In the genomic region with DNA sequence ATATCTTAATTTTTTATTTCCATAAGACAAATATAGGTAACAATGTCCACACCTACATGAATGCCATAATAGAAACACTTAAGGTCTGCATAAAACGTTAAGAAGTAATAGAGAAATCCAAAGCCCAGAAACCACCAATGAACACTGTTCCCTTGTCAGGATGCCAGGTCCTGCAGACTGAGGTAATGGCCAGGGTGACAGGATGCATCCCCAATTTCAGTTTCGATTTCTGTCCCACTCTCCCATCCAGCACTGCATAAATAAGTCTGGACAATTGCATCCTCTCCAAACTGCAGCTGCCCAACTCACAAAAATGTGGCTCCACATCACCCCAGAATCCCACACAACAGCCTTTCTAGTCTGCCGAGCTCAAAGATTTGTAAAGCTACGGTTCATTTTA, we compare ENCODE assay signal across 9 mouse cellular contexts. TPM values are rescaled to one million over a fixed set of nuclear protein-coding genes. Genes with fewer than 3 reads are reported as not detected.
DNase-seq lines count a peak whose midpoint lies in the region; ATAC-seq lines count a peak whose summit lies in the region.
"Had no signal": no experiment of that assay in that cellular context is flagged by ENCODE, and none has a peak within 500 bp of the region (broad histone marks: within the 10 kb centered on the region; RNA-seq: fewer than 3 reads in every experiment).

No protein-coding gene starts in this region.

- no peak overlapping the region for H3K27ac ChIP-seq in neural tube, embryonic 12.5 days
- no peak overlapping the region for H3K27ac ChIP-seq in heart, embryonic 14.5 days (replicated peaks in 1 of 2; ENCODE audit: control insufficient read depth in 1 of 2, insufficient read depth in 1 of 2, low read depth in 2 of 2, low read length in 2 of 2)
- H3K27ac ChIP-seq in neural tube, embryonic 15.5 days (replicated peaks): no peak overlapping the region
- H3K27ac ChIP-seq: limb, embryonic 15.5 days had no signal

- DNase-seq in neural tube, embryonic 10.5 days (ENCODE audit: extremely low spot score, low spot score): no peak
- DNase-seq in liver: peak; percentile 19
- DNase-seq in frontal cortex, postnatal 36 days (ENCODE audit: low spot score in 2 of 2): no peak
- no peak for DNase-seq in natural killer cell, adult 2 months (ENCODE audit: low spot score in 2 of 2)
- no peak for DNase-seq in thymus, adult 18-20 months

- WGBS in neural tube, embryonic 12.5 days: 76% methylated on average over 4 of the region's 4 CpGs
- 70% methylated on average over 4 of the region's 4 CpGs for WGBS in heart, embryonic 14.5 days
- WGBS in neural tube, embryonic 15.5 days: 61% methylated on average over 4 of the region's 4 CpGs

- H3K4me3 ChIP-seq in neural tube, embryonic 12.5 days: no peak overlapping the region
- peak overlapping the region in 1 of 2 experiments; percentile 96; a peak in 1 of 4 replicates for H3K4me3 ChIP-seq in heart, embryonic 14.5 days (ENCODE audit: control insufficient read depth in 1 of 2, insufficient read depth in 1 of 2, low read depth in 1 of 2, low read length in 2 of 2)
- H3K4me3 ChIP-seq in neural tube, embryonic 15.5 days (replicated peaks): no peak overlapping the region
- H3K4me3 ChIP-seq: limb, embryonic 15.5 days had no signal

- H3K4me1 ChIP-seq in neural tube, embryonic 12.5 days: peaks cover 32% of the 10 kb centered on the region
- peaks cover 5 to 34% of the 10 kb centered on the region in 2 experiments; a peak in 3 of 4 replicates for H3K4me1 ChIP-seq in heart, embryonic 14.5 days (ENCODE audit: control insufficient read depth in 2 of 2, insufficient read depth in 2 of 2, low read length in 2 of 2)
- H3K4me1 ChIP-seq in neural tube, embryonic 15.5 days: peaks cover 41% of the 10 kb centered on the region

- H3K36me3 ChIP-seq in neural tube, embryonic 12.5 days: peaks cover 23% of the 10 kb centered on the region
- peaks cover 41% of the 10 kb centered on the region for H3K36me3 ChIP-seq in heart, embryonic 14.5 days (ENCODE audit: control insufficient read depth, insufficient read depth, low read length)
- peaks cover 21% of the 10 kb centered on the region for H3K36me3 ChIP-seq in neural tube, embryonic 15.5 days

- no peak for ATAC-seq in neural tube, embryonic 12.5 days (ENCODE audit: low FRiP score, low read depth)
- ATAC-seq in heart, embryonic 14.5 days (ENCODE audit: insufficient number of reproducible peaks, insufficient read depth, low FRiP score, low read depth): no peak
- no peak for ATAC-seq in neural tube, embryonic 15.5 days (ENCODE audit: low FRiP score)

- H3K4me2 ChIP-seq in neural tube, embryonic 12.5 days (replicated peaks): peak overlapping the region; percentile 71
- H3K4me2 ChIP-seq in heart, embryonic 14.5 days (ENCODE audit: low read length): peak overlapping the region; percentile 76
- H3K4me2 ChIP-seq in neural tube, embryonic 15.5 days: peak overlapping the region; percentile 80
- H3K4me2 ChIP-seq: limb, embryonic 15.5 days had no signal

- H3K9ac ChIP-seq in neural tube, embryonic 12.5 days: no peak overlapping the region; the same call in 1 of the 2 replicates
- H3K9ac ChIP-seq in heart, embryonic 14.5 days (ENCODE audit: low read length): peak overlapping the region; percentile 49
- H3K9ac ChIP-seq in neural tube, embryonic 15.5 days (replicated peaks): no peak overlapping the region; the same call in 1 of the 2 replicates
- H3K9ac ChIP-seq: limb, embryonic 15.5 days had no signal

- H3K9me3 ChIP-seq in neural tube, embryonic 12.5 days: no peaks in the 10 kb centered on the region
- no peaks in the 10 kb centered on the region for H3K9me3 ChIP-seq in heart, embryonic 14.5 days (ENCODE audit: control insufficient read depth, low read length)
- no peaks in the 10 kb centered on the region for H3K9me3 ChIP-seq in neural tube, embryonic 15.5 days (replicated peaks)
- H3K9me3 ChIP-seq: limb, embryonic 15.5 days had no signal

- no peaks in the 10 kb centered on the region for H3K27me3 ChIP-seq in neural tube, embryonic 12.5 days (replicated peaks)
- H3K27me3 ChIP-seq in heart, embryonic 14.5 days (ENCODE audit: control insufficient read depth, insufficient read depth, low read length): no peaks in the 10 kb centered on the region
- no peaks in the 10 kb centered on the region for H3K27me3 ChIP-seq in neural tube, embryonic 15.5 days (replicated peaks)
- H3K27me3 ChIP-seq: limb, embryonic 15.5 days had no signal

RNA-seq across cellular contexts. Expression of a gene that starts 2.8 kb away (rescaled TPM):
- 55.2 and 61.7 TPM in 2 replicates for polyA plus RNA-seq in neural tube, embryonic 12.5 days (2016; fragmentation: Nextera tagmentation; extraction: Ambion mirVana)
- polyA plus RNA-seq in heart, embryonic 14.5 days (2014; fragmentation: Nextera tagmentation; extraction: Ambion mirVana): 35.0 and 35.1 TPM in 2 replicates
- polyA plus RNA-seq in neural tube, embryonic 15.5 days (2015; fragmentation: Nextera tagmentation; extraction: Ambion mirVana): 41.7 and 46.3 TPM in 2 replicates

RNA-seq across cellular contexts. Expression of a gene that starts 38.1 kb away (rescaled TPM):
- not detected in 2 replicates for polyA plus RNA-seq in neural tube, embryonic 12.5 days (2016; fragmentation: Nextera tagmentation; extraction: Ambion mirVana)
- not detected in 2 replicates for polyA plus RNA-seq in heart, embryonic 14.5 days (2014; fragmentation: Nextera tagmentation; extraction: Ambion mirVana)
- polyA plus RNA-seq in neural tube, embryonic 15.5 days (2015; fragmentation: Nextera tagmentation; extraction: Ambion mirVana): not detected in 2 replicates
- polyA plus RNA-seq: limb, embryonic 15.5 days had no signal

RNA-seq across cellular contexts. Expression of a gene that starts 50.5 kb away (rescaled TPM):
- 125 and 126 TPM in 2 replicates for polyA plus RNA-seq in neural tube, embryonic 12.5 days (2016; fragmentation: Nextera tagmentation; extraction: Ambion mirVana)
- 213 and 236 TPM in 2 replicates for polyA plus RNA-seq in heart, embryonic 14.5 days (2014; fragmentation: Nextera tagmentation; extraction: Ambion mirVana)
- polyA plus RNA-seq in neural tube, embryonic 15.5 days (2015; fragmentation: Nextera tagmentation; extraction: Ambion mirVana): 158 and 171 TPM in 2 replicates
